Mouse (Mus musculus) kidney, adult 9 months (tissue): ENCODE data around the gene Jph4.

ENCODE experiments used
- DNase-seq: peaks from one replicate; pipeline ENCODE4 v3.0.0; 2022

Jph4 gene

DNA sequence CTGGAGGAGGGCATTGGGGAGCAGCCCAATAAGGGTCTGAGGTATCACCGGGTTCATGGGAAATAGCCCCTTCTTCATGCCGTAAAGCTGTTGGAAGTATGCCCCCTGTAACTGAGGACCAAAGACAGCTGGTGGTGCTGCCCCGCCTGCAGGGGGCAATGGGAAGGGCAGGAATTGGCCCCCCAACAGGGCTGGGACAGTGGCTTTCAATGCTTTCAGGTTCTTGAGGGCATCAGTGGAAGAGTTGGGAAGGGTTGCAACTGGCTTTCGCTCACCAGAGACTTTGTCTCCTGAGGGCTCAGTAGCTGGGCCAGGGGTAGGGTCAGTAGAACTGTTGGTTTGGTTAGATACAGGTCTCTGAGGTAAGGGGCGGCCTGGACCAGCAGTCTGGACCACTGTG lies 53.6 kb downstream of the Jph4 start:
- DNase-seq, result no peak

DNA sequence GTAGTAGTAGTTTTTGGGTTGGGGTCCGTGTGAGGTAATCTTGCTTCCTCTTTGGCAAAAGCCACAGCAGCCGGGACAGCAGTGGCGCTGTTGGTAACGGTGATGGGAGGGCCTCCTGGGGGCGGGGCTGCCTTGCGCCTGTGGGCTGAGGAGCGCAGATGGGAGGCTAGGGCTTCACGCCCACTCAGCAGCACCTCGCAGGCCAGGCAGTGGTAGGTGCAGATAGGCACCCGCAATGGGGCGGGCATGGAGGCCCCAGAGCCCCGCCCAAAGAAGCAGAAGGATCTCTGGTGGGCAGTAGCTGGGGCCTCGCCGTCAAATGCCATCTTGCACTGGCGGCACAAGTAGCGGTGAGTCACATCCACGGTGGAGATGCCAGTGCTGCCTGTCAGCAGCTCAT lies 54.1 kb downstream of the Jph4 start:
- DNase-seq, result no peak

GRCm38 (mm10) chr14:55061845-55062244 lies 54.9 kb downstream of the Jph4 start:
- DNase-seq, result no peak

DNA sequence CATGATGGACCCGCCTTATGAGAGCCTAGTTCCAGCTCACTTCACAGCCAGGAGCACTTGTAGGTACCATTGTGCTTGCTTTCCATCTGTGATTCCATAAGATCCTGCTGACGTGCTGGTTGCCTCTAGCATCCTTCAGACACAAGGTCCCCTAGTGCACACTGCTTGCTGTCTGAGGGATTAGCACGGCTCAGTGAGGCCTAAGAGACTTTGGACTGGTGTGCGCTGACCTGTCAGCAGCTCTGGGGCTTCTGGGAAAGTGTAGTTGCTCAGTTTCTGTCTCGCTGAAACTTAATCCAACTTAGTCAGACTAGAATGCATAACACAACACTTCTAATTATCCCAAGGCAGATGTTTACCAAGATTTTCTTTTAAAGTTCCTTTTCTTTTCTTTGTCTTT lies 56.8 kb downstream of the Jph4 start:
- DNase-seq, result peak; percentile 63

DNA sequence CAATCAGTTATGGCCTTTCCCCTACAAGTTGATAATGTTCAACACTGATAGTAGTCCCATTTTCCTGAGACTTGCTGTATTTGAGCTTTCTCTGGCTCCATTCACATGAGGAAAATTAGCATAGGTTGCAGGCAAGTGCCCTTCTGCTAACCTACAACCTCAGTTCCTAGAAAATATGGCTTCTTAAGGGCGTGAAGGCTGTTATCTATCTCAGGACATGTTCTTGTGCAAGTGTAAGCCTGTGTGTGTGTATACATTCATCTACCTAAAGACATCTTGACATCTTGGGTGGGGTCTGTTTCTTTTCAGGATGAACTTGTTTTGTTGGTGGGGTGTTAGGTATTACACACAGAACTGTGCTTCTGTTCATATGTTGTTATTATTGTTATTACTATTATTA lies 57.7 kb downstream of the Jph4 start:
- DNase-seq, result no peak
